Mouse (Mus musculus) C2C12 (cell line): Measurements from ENCODE around the gene Gm20388. TPM values are rescaled to one million over a fixed set of nuclear protein-coding genes. Genes with fewer than 3 reads are reported as not detected.

Experiments used
- H3K27me3 ChIP-seq: one replicate; pipeline ENCODE4 v1.6.1; 2011; ENCODE audit not compliant: control insufficient read depth, insufficient read depth, insufficient read length
- H3K36me3 ChIP-seq: one replicate; pipeline ENCODE4 v1.6.1; 2011; ENCODE audit not compliant: control insufficient read depth, insufficient read depth
- H3K4me3 ChIP-seq: one replicate; pipeline ENCODE4 v1.5.1; 2011; ENCODE audit warnings: mild to moderate bottlenecking, control low read depth; ENCODE audit not compliant: poor library complexity, insufficient read depth, severe bottlenecking
- H3K79me2 ChIP-seq: one replicate; pipeline ENCODE4 v1.6.1; 2011; ENCODE audit not compliant: control insufficient read depth, insufficient read depth
- H3K79me3 ChIP-seq: one replicate; pipeline ENCODE4 v1.6.1; 2011; ENCODE audit warnings: low read depth, control low read depth
- H3ac ChIP-seq: one replicate; pipeline ENCODE3; 2011; ENCODE audit warnings: low read depth; ENCODE audit not compliant: control insufficient read depth, insufficient read length
- CEBPB ChIP-seq: IDR thresholded peaks from one replicate; pipeline ENCODE4 v1.6.1; 2011; ENCODE audit warnings: low read depth, mild to moderate bottlenecking, control low read depth, moderate library complexity
- CTCF ChIP-seq: IDR thresholded peaks from one replicate; pipeline ENCODE4 v1.5.1; 2011; ENCODE audit not compliant: control insufficient read depth, insufficient read depth, insufficient read length
- FOSL1 ChIP-seq: IDR thresholded peaks from one replicate; pipeline ENCODE4 v1.8.0; 2011; ENCODE audit warnings: mild to moderate bottlenecking, low read length; ENCODE audit not compliant: poor library complexity, insufficient read depth, severe bottlenecking
- MAX ChIP-seq: IDR thresholded peaks from one replicate; pipeline ENCODE4 v1.6.1; 2011; ENCODE audit warnings: mild to moderate bottlenecking, control low read depth
- MYOD1 ChIP-seq: IDR thresholded peaks from one replicate; pipeline ENCODE4 v1.6.1; 2011; ENCODE audit warnings: low read depth; ENCODE audit not compliant: control insufficient read depth, insufficient read length
- MYOG ChIP-seq: IDR thresholded peaks from one replicate; pipeline ENCODE4 v1.6.1; 2011; ENCODE audit not compliant: control insufficient read depth, insufficient read length; ENCODE audit errors: extremely low read depth
- USF1 ChIP-seq: IDR thresholded peaks from one replicate; pipeline ENCODE4 v1.6.1; 2011; ENCODE audit warnings: low read depth, mild to moderate bottlenecking, control low read depth, moderate library complexity
- polyA plus RNA-seq: library from polyadenylated mRNA; unstranded; fragments of >200 nt; fragmentation: generic; extraction: Trizol; gene quantifications from one replicate; pipeline ENCODE4 v1.2.1, GENCODE M21; 2012; ENCODE audit warnings: missing spikeins

Gm20388 gene
- polyA plus RNA-seq, 1 experiment, result 15.0 TPM

DNA sequence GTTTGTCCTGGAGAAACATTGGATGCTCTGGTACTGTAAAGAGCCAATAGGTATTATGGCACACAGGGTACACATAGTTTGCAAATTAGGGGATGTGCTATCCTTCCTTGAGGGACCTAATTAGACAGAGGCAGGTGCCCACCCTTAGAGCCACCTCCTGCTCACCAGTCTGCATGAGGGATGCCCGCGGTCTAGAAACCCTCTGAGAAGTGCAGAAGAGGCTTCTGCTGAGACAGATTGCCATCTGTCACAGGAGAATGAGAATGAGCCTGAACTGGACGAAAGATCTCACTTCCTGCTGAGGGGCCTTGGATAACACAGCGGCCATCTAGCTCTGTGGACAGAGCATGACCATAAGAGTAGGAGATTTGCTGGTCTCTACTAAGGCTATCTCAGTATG lies 3002.2 kb downstream of the Gm20388 start:
- H3K27me3 ChIP-seq, result no peaks in the 10 kb centered on the region
- H3K4me3 ChIP-seq, result no peak overlapping the region
- TF ChIP-seq MYOG (no peak), CEBPB (no peak), USF1 (no peak), MYOD1 (no peak), MAX (no peak), CTCF (no peak), FOSL1 (no peak)
- peaks cover 33% of the 10 kb centered on the region for H3K36me3 ChIP-seq
- no peak overlapping the region for H3ac ChIP-seq
- H3K79me3 ChIP-seq, result peaks cover 48% of the 10 kb centered on the region
- H3K79me2 ChIP-seq, result peaks cover 97% of the 10 kb centered on the region

DNA sequence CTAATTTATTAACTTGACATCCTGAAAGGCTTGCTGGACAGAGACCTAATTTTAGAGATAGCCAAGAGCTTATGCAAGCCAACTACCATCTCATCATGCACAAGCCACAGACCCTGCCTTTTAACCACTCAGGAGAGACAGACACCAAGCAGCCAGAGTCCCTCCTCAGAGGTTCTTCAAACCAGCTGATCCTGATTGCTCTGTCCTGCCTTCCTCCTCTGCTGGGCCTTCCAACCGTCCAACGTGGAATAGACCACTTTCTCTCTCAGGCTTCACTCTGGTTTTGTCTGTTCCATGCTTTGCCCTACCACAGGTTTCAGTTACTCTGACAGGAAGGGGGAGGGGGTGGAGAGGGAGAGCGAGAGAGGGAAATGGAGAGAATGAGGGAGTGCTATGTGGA lies 3006.1 kb downstream of the Gm20388 start:
- Histone ChIP-seq H3K27me3 (no peaks in the 10 kb centered on the region), H3K4me3 (no peak overlapping the region), H3K79me3 (peaks cover 65% of the 10 kb centered on the region), H3K36me3 (peaks cover 21% of the 10 kb centered on the region), H3ac (no peak overlapping the region), H3K79me2 (peaks cover 98% of the 10 kb centered on the region)
- TF ChIP-seq MYOD1 (no peak), USF1 (no peak), MAX (no peak), CEBPB (no peak), FOSL1 (no peak), CTCF (no peak), MYOG (no peak)

DNA sequence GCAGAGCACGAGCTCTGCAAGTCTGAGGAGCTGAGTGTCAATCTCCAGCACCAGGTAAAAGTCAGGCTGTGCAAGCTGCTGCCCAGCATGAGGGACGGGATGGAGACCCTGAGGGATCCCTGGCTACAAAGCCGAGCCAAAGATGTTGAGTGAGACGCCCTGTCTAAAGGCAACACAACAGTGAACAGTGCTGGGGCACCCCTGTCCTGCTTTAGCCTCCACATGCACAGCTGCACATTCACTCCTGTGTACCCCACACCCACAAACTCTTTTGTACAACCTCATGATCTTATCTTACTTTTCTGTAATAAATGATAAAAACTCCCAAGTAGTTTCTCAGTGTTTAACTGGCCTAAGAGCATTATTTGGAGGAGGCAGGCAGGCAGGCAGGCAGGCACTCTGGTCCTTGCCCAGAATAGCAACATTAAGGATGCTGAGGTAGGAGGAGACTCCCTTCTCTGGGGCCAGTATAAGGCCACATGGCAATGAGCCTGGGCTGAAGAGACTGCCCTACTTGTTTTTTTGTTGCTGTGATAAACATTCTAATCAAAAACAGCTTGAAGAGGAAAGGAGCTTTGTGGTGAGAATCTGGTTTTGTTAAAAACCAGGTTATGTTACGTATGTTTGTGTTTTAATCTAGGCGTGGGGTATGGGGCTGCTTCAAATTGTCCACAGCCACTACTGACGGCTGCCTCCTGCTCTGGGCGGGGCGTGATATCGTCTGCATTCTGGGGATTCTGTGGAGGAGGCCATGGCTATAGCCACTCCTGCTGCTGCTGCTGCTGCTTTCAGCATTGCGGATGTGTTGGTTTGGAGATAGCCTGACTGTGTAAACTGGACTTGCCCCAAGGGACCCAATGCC lies 3007.1 kb downstream of the Gm20388 start:
- peaks cover 67% of the 10 kb centered on the region for H3K79me3 ChIP-seq
- no peak overlapping the region for H3K4me3 ChIP-seq
- H3K27me3 ChIP-seq, result no peaks in the 10 kb centered on the region
- H3K79me2 ChIP-seq, result peaks cover 98% of the 10 kb centered on the region
- TF ChIP-seq CEBPB (no peak), MYOG (no peak), MYOD1 (no peak), CTCF (no peak), FOSL1 (no peak), USF1 (no peak), MAX (no peak)
- no peak overlapping the region for H3ac ChIP-seq
- H3K36me3 ChIP-seq, result peaks cover 23% of the 10 kb centered on the region

DNA sequence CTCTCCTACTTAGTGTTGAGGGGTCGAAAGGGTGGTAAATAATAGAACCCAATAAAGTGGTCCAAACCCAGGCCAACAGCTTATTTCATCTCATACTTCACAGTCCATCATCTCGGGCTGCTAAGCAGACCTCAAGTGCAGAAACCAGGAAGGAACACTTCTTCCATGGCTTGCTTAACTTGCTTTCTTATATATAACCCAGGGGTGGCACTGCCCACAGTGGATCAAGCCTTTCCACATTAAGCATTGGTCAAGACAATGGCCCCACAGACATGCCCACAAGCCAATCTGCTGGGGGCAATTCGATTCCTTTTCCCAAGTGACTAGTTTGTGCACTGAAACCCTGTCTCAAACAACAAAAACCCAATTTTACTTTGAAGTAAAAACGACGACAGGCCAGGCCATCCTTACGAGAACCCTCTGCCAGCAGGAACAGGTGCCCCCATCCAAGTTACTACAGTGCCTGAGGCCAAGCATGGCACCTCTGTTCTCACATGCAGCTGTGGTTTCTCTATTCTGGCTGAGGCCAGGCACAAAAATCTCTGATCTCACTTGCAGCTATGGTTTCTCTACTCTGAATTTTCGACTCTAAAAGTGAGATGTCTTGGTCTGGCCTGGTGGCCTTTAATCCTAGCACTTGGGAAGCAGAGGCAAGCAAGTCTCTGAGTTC lies 3007.9 kb downstream of the Gm20388 start:
- Histone ChIP-seq H3K27me3 (no peaks in the 10 kb centered on the region), H3K79me2 (peaks cover 98% of the 10 kb centered on the region), H3K79me3 (peaks cover 71% of the 10 kb centered on the region), H3ac (no peak overlapping the region), H3K36me3 (peaks cover 15% of the 10 kb centered on the region), H3K4me3 (no peak overlapping the region)
- TF ChIP-seq MYOG (no peak), USF1 (no peak), MAX (no peak), CEBPB (no peak), MYOD1 (no peak), CTCF (no peak), FOSL1 (no peak)

DNA sequence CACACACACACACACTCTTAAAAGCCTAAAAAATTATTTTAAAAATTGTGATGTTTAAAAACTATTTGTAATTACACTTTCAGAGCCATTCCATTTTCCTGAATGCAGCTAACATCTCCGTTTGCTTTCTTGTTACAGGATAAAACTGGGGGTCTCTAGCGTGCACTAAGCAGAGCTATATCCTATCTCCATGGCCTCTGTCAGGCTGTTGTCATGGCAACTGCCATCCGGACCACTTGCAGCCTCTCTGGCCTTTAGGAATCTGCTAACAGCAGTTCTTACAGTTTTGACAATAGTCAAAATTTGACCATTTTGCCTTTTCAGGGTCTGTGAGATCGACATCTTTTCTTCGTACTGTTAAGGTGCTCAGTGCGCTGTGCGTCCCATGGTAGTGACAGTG lies 3010.2 kb downstream of the Gm20388 start:
- H3K79me2 ChIP-seq, result peaks cover 100% of the 10 kb centered on the region
- peaks cover 6% of the 10 kb centered on the region for H3K36me3 ChIP-seq
- H3K4me3 ChIP-seq, result no peak overlapping the region
- no peak for TF ChIP-seq MAX
- TF ChIP-seq CTCF, result no peak
- TF ChIP-seq USF1, result no peak
- TF ChIP-seq CEBPB, result no peak
- no peak for TF ChIP-seq MYOD1
- no peak for TF ChIP-seq MYOG
- TF ChIP-seq FOSL1, result no peak
- peaks cover 86% of the 10 kb centered on the region for H3K79me3 ChIP-seq
- no peaks in the 10 kb centered on the region for H3K27me3 ChIP-seq
- no peak overlapping the region for H3ac ChIP-seq

DNA sequence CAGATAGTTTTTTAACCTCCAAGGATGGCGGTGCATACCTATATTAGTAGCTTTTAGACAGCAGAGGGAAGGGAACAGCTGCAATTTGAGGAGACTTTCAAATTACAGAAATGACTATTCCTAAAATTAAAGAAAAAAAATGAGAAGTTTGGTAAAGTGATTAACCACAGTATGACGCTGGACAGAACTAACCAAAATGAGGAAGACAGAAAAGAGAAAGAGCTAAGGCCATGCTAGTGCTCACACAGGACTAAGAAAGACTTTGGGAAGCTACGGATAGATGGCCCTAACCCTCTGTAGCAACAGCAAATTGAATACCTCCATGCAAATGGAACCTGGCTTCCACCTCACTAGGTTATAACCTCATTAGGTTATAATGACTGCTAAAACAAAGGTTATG lies 3012.3 kb downstream of the Gm20388 start:
- TF ChIP-seq CEBPB (no peak), MAX (no peak), CTCF (no peak)
- no peak overlapping the region for H3K4me3 ChIP-seq
- H3K79me2 ChIP-seq, result peaks cover 100% of the 10 kb centered on the region
- no peaks in the 10 kb centered on the region for H3K27me3 ChIP-seq
- H3ac ChIP-seq, result no peak overlapping the region
- H3K79me3 ChIP-seq, result peaks cover 85% of the 10 kb centered on the region
- peaks cover 3% of the 10 kb centered on the region for H3K36me3 ChIP-seq
